Mouse (Mus musculus): ENCODE data around the gene Samsn1.

DNA sequence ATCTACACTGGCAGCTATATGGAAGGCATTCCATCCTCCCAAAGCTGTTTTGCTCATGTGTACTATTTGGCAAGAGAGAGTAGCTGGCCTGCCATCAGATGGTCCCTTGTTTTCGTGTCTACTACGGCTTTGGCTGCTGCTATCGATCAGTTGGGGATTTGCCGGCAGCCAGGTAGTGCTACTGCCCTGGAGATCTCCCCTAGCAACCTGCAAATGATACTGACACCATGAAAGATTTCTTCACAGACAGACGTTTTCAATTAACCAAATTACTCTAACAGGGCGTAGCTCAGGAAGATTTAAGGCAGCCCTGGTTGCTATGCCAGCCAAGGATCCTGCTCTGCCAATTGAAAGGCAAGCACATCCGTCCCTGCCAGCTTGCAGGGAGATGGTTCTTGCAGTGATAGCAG, 178.4 kb downstream of the Samsn1 start:
- no peak for TF ChIP-seq MYOD1 (IDR thresholded peaks at IDR 0.05; ENCODE audit: control insufficient read depth, insufficient read length, low read depth)
- TF ChIP-seq CTCF (IDR thresholded peaks at IDR 0.05; ENCODE audit: control insufficient read depth, insufficient read depth, insufficient read length), result no peak
- TF ChIP-seq MAX (IDR thresholded peaks at IDR 0.05), result no peak
- no peak for TF ChIP-seq USF1 (IDR thresholded peaks at IDR 0.05; ENCODE audit: low read depth)
- TF ChIP-seq MYOG (IDR thresholded peaks at IDR 0.05; ENCODE audit: control insufficient read depth, extremely low read depth, insufficient read length), result no peak
- TF ChIP-seq FOSL1 (IDR thresholded peaks at IDR 0.05; ENCODE audit: insufficient read depth, low read length, poor library complexity, severe bottlenecking), result no peak

Data from C2C12 (cell line).